Mouse (Mus musculus): Measurements from ENCODE around the gene Glrb. TPM values are rescaled to one million over a fixed set of nuclear protein-coding genes. Genes with fewer than 3 reads are reported as not detected.

Gene Glrb
- total and polyA plus RNA-seq, 3 experiments: not detected

GRCm38 (mm10) chr3:80801827-80802310, 111.6 kb downstream of the Glrb start:
- Histone ChIP-seq H3K4me3 (ENCODE audit: control insufficient read depth in 1 of 2, insufficient read depth in 1 of 2, low read depth in 2 of 2, low read length in 2 of 2) (no peak overlapping the region), H3K36me3 (ENCODE audit: control insufficient read depth in 1 of 2, insufficient read depth in 2 of 2, low read length in 2 of 2) (no peaks in the 10 kb centered on the region), H3K9ac (ENCODE audit: control insufficient read depth, low read depth, low read length, poor library complexity, severe bottlenecking) (no peak overlapping the region), H3K9me3 (replicated peaks; ENCODE audit: insufficient read depth, low read length) (no peaks in the 10 kb centered on the region), H3K79me2 (ENCODE audit: control insufficient read depth, insufficient read depth, low read length, poor library complexity) (no peaks in the 10 kb centered on the region), H3K27ac (ENCODE audit: control insufficient read depth, low read depth, low read length) (no peak overlapping the region), H3K27me3 (ENCODE audit: control insufficient read depth in 1 of 2, insufficient read depth in 2 of 2, low read length in 2 of 2) (no peaks in the 10 kb centered on the region), H3K4me1 (ENCODE audit: control insufficient read depth in 1 of 2, insufficient read depth in 2 of 2, low read length in 2 of 2) (no peaks in the 10 kb centered on the region)
- TF ChIP-seq TAL1 (IDR thresholded peaks at IDR 0.05; ENCODE audit: low read length) (no peak), SIN3A (IDR thresholded peaks at IDR 0.05; ENCODE audit: low read length) (no peak), USF1 (IDR thresholded peaks at IDR 0.05; ENCODE audit: low read depth, low read length) (no peak), ETS1 (IDR thresholded peaks at IDR 0.05; ENCODE audit: low read depth, low read length) (no peak), MAZ (IDR thresholded peaks at IDR 0.05; ENCODE audit: low read depth, low read length) (no peak), ZKSCAN1 (IDR thresholded peaks at IDR 0.05; ENCODE audit: low read depth, low read length) (no peak), POLR2AphosphoS5 (IDR thresholded peaks at IDR 0.05; ENCODE audit: borderline replicate concordance, low read depth, low read length) (no peak), MXI1 (IDR thresholded peaks at IDR 0.05; ENCODE audit: low read depth, low read length) (no peak), GATA1 (IDR thresholded peaks at IDR 0.05; ENCODE audit: low read depth, low read length) (no peak), MAFK (IDR thresholded peaks at IDR 0.05; ENCODE audit: borderline replicate concordance, low read depth, low read length) (no peak), EP300 (IDR thresholded peaks at IDR 0.05; ENCODE audit: low read depth in 1 of 2, low read length in 2 of 2) (no peak), JUND (IDR thresholded peaks at IDR 0.05; ENCODE audit: low read depth, low read length) (no peak), ZMIZ1 (IDR thresholded peaks at IDR 0.05; ENCODE audit: low read depth, low read length) (no peak), POLR2AphosphoS2 (IDR thresholded peaks at IDR 0.05; ENCODE audit: low read length) (no peak), KAT2A (conservative IDR thresholded peaks at IDR 0.05; ENCODE audit: low read depth, low read length) (no peak), ELF1 (IDR thresholded peaks at IDR 0.05; ENCODE audit: low read depth, low read length) (no peak), NRF1 (IDR thresholded peaks at IDR 0.05; ENCODE audit: insufficient read depth, low read depth, low read length, poor library complexity, severe bottlenecking) (no peak), UBTF (IDR thresholded peaks at IDR 0.05; ENCODE audit: borderline replicate concordance, insufficient read depth, low read depth, low read length) (no peak)
- no peak for DNase-seq (ENCODE audit: low read depth, low spot score)

GRCm38 (mm10) chr3:80800995-80801826, 112.2 kb downstream of the Glrb start:
- no peak for DNase-seq (ENCODE audit: low read depth, low spot score)
- Histone ChIP-seq H3K27ac (ENCODE audit: control insufficient read depth, low read depth, low read length) (no peak overlapping the region), H3K4me3 (ENCODE audit: control insufficient read depth in 1 of 2, insufficient read depth in 1 of 2, low read depth in 2 of 2, low read length in 2 of 2) (no peak overlapping the region), H3K79me2 (ENCODE audit: control insufficient read depth, insufficient read depth, low read length, poor library complexity) (no peaks in the 10 kb centered on the region), H3K27me3 (ENCODE audit: control insufficient read depth in 1 of 2, insufficient read depth in 2 of 2, low read length in 2 of 2) (no peaks in the 10 kb centered on the region), H3K9me3 (replicated peaks; ENCODE audit: insufficient read depth, low read length) (no peaks in the 10 kb centered on the region), H3K36me3 (ENCODE audit: control insufficient read depth in 1 of 2, insufficient read depth in 2 of 2, low read length in 2 of 2) (no peaks in the 10 kb centered on the region), H3K9ac (ENCODE audit: control insufficient read depth, low read depth, low read length, poor library complexity, severe bottlenecking) (no peak overlapping the region), H3K4me1 (ENCODE audit: control insufficient read depth in 1 of 2, insufficient read depth in 2 of 2, low read length in 2 of 2) (no peaks in the 10 kb centered on the region)
- TF ChIP-seq USF1 (IDR thresholded peaks at IDR 0.05; ENCODE audit: low read depth, low read length): no peak
- no peak for TF ChIP-seq TCF12 (IDR thresholded peaks at IDR 0.05; ENCODE audit: low read depth, low read length)
- TF ChIP-seq RAD21 (IDR thresholded peaks at IDR 0.05; ENCODE audit: low read depth, low read length): no peak
- no peak for TF ChIP-seq JUND (IDR thresholded peaks at IDR 0.05; ENCODE audit: low read depth, low read length)
- no peak for TF ChIP-seq ETS1 (IDR thresholded peaks at IDR 0.05; ENCODE audit: low read depth, low read length)
- no peak for TF ChIP-seq MXI1 (IDR thresholded peaks at IDR 0.05; ENCODE audit: low read depth, low read length)
